Mouse (Mus musculus) CH12.LX (cell line): ENCODE measurements around the gene Synpo2.

Experiments used
- BHLHE40 ChIP-seq: IDR thresholded peaks from 2 replicates; pipeline ENCODE4 v1.6.1; 2011; ENCODE audit warnings: mild to moderate bottlenecking, low read depth, low read length, improper control_type of control experiment
- CTCF ChIP-seq, 2 experiments: IDR thresholded peaks in 1 of 2; conservative IDR thresholded peaks in 1 of 2; 2 replicates each; pipeline ENCODE4 v1.5.1; 2011 to 2012; ENCODE audit warnings: low read depth in 2 of 2, low read length in 2 of 2, improper control_type of control experiment in 1 of 2, inconsistent platforms in 1 of 2, mild to moderate bottlenecking in 1 of 2, moderate library complexity in 1 of 2
- EP300 ChIP-seq: IDR thresholded peaks from 2 replicates; pipeline ENCODE4 v1.6.1; 2011; ENCODE audit warnings: low read length, improper control_type of control experiment
- KAT2A ChIP-seq: IDR thresholded peaks from 2 replicates; pipeline ENCODE4 v1.6.1; 2012; ENCODE audit warnings: low read length, improper control_type of control experiment, inconsistent platforms; ENCODE audit not compliant: insufficient replicate concordance
- MAFK ChIP-seq: IDR thresholded peaks from 2 replicates; pipeline ENCODE4 v1.6.1; 2011; ENCODE audit warnings: low read length, improper control_type of control experiment; ENCODE audit not compliant: insufficient replicate concordance
- NRF1 ChIP-seq: IDR thresholded peaks from 2 replicates; pipeline ENCODE4 v1.6.1; 2014; ENCODE audit warnings: low read depth, mild to moderate bottlenecking, inconsistent platforms, low read length, improper control_type of control experiment, moderate library complexity
- PAX5 ChIP-seq: IDR thresholded peaks from 2 replicates; pipeline ENCODE4 v1.6.1; 2012; ENCODE audit warnings: low read length, inconsistent platforms, mixed read lengths
- POLR2A ChIP-seq: IDR thresholded peaks from 2 replicates; pipeline ENCODE4 v1.6.1; 2011; ENCODE audit warnings: low read depth, mild to moderate bottlenecking, improper control_type of control experiment, low read length
- POLR2AphosphoS2 ChIP-seq: IDR thresholded peaks from 2 replicates; pipeline ENCODE4 v1.6.1; 2011; ENCODE audit warnings: low read depth, low read length, improper control_type of control experiment
- RAD21 ChIP-seq: IDR thresholded peaks from 2 replicates; pipeline ENCODE4 v1.6.1; 2011; ENCODE audit warnings: low read depth, mild to moderate bottlenecking, low read length, improper control_type of control experiment, moderate library complexity
- RCOR1 ChIP-seq: conservative IDR thresholded peaks from 2 replicates; pipeline ENCODE4 v1.6.1; 2012; ENCODE audit warnings: low read depth, mild to moderate bottlenecking, inconsistent platforms, low read length, improper control_type of control experiment
- USF1 ChIP-seq: IDR thresholded peaks from 2 replicates; pipeline ENCODE4 v1.6.1; 2014; ENCODE audit warnings: low read depth, mild to moderate bottlenecking, inconsistent platforms, low read length, improper control_type of control experiment
- USF2 ChIP-seq: conservative IDR thresholded peaks from 2 replicates; pipeline ENCODE4 v1.6.1; 2011; ENCODE audit warnings: low read depth, low read length, improper control_type of control experiment
- ZC3H11A ChIP-seq: IDR thresholded peaks from 2 replicates; pipeline ENCODE4 v1.6.1; 2012; ENCODE audit warnings: low read depth, mild to moderate bottlenecking, inconsistent platforms, low read length, improper control_type of control experiment

- no peak for TF ChIP-seq POLR2A
- no peak for TF ChIP-seq BHLHE40
- no peak for TF ChIP-seq CTCF (conservative IDR thresholded peaks at IDR 0.05 in 1 of 2, IDR thresholded peaks at IDR 0.05 in 1 of 2; ENCODE audit: low read depth in 2 of 2, low read length in 2 of 2)
- no peak for TF ChIP-seq POLR2AphosphoS2
- no peak for TF ChIP-seq MAFK
- TF ChIP-seq ZC3H11A, result no peak
- TF ChIP-seq EP300, result no peak
- no peak for TF ChIP-seq RAD21
- TF ChIP-seq KAT2A, result no peak
- TF ChIP-seq PAX5, result no peak
- TF ChIP-seq NRF1, result no peak
- TF ChIP-seq USF2, result no peak
- no peak for TF ChIP-seq USF1
- TF ChIP-seq RCOR1, result no peak
Measured at GRCm38 (mm10) chr3:123176366-123177334, 59.3 kb downstream of the Synpo2 start.
